Comparison of ENCODE assay signal across 17 mouse cellular contexts in genomic region chr12:5187773-5188333, GRCm38 (mm10).
DNase-seq lines count a peak whose midpoint lies in the region; ATAC-seq and TF ChIP-seq lines count a peak whose summit lies in the region.
"Had no signal": no experiment of that assay in that cellular context is flagged by ENCODE, and none has a peak within 500 bp of the region (broad histone marks: within the 10 kb centered on the region; RNA-seq: fewer than 3 reads in every experiment).

No protein-coding gene starts in this region.

- peak overlapping the region; percentile 39; the same call in 1 of the 2 replicates for H3K27ac ChIP-seq in hindbrain, embryonic 16.5 days (ENCODE audit: low read depth, low read length)
- H3K27ac ChIP-seq in hindbrain, embryonic 13.5 days, result no peak overlapping the region
- peak overlapping the region; percentile 69 for H3K27ac ChIP-seq in brown adipose tissue, adult 24 weeks (replicated peaks; ENCODE audit: low read depth, low read length)
- peak overlapping the region; percentile 86 for H3K27ac ChIP-seq in heart, embryonic 13.5 days (replicated peaks)
- H3K27ac ChIP-seq in intestine, postnatal 0 days (ENCODE audit: low read depth, low read length), result no peak overlapping the region
- H3K27ac ChIP-seq: forebrain, embryonic 13.5 days; kidney, postnatal 0 days; liver, embryonic 15.5 days had no signal

- 85% methylated on average over 2 of the region's 2 CpGs for WGBS in hindbrain, embryonic 16.5 days
- WGBS in hindbrain, embryonic 13.5 days, result 83% methylated on average over 2 of the region's 2 CpGs
- WGBS in heart, embryonic 13.5 days, result 49% methylated on average over 2 of the region's 2 CpGs
- WGBS in intestine, postnatal 0 days, result 82% methylated on average over 2 of the region's 2 CpGs

- TF ChIP-seq CTCF in intestine, postnatal 0 days (IDR thresholded peaks at IDR 0.05; ENCODE audit: low read depth), result no peak

- H3K9me3 ChIP-seq in hindbrain, embryonic 16.5 days (ENCODE audit: control insufficient read depth, low read length), result no peaks in the 10 kb centered on the region
- H3K9me3 ChIP-seq in hindbrain, embryonic 13.5 days, result no peaks in the 10 kb centered on the region
- H3K9me3 ChIP-seq in heart, embryonic 13.5 days, result no peaks in the 10 kb centered on the region
- H3K9me3 ChIP-seq in intestine, postnatal 0 days (ENCODE audit: control insufficient read depth), result no peaks in the 10 kb centered on the region
- H3K9me3 ChIP-seq: forebrain, embryonic 13.5 days; liver, embryonic 15.5 days; neural tube, embryonic 15.5 days had no signal

- H3K9ac ChIP-seq in hindbrain, embryonic 16.5 days (ENCODE audit: low read depth, low read length), result no peak overlapping the region
- H3K9ac ChIP-seq in hindbrain, embryonic 13.5 days, result no peak overlapping the region
- H3K9ac ChIP-seq in heart, embryonic 13.5 days, result peak overlapping the region; percentile 33; the same call in 1 of the 2 replicates
- H3K9ac ChIP-seq in intestine, postnatal 0 days (ENCODE audit: low read depth, low read length), result no peak overlapping the region
- H3K9ac ChIP-seq: forebrain, embryonic 13.5 days; liver, embryonic 15.5 days; neural tube, embryonic 15.5 days had no signal

- ATAC-seq in hindbrain, embryonic 16.5 days, result no peak
- no peak for ATAC-seq in hindbrain, embryonic 13.5 days (ENCODE audit: low FRiP score)
- ATAC-seq in heart, embryonic 13.5 days (ENCODE audit: extremely low read depth, insufficient number of reproducible peaks, low FRiP score, low TSS enrichment), result no peak
- ATAC-seq in intestine, postnatal 0 days, result no peak
- ATAC-seq: forebrain, embryonic 13.5 days had no signal

- no peak overlapping the region for H3K4me3 ChIP-seq in hindbrain, embryonic 16.5 days (ENCODE audit: low read length)
- H3K4me3 ChIP-seq in hindbrain, embryonic 13.5 days, result no peak overlapping the region
- H3K4me3 ChIP-seq in brown adipose tissue, adult 24 weeks (ENCODE audit: insufficient read depth, low read depth, low read length), result no peak overlapping the region
- no peak overlapping the region for H3K4me3 ChIP-seq in heart, embryonic 13.5 days
- no peak overlapping the region for H3K4me3 ChIP-seq in intestine, postnatal 0 days (ENCODE audit: low read depth, low read length)
- H3K4me3 ChIP-seq: forebrain, embryonic 13.5 days; liver, embryonic 15.5 days; neural tube, embryonic 15.5 days had no signal

- H3K4me2 ChIP-seq in hindbrain, embryonic 16.5 days (ENCODE audit: low read length), result no peak overlapping the region
- H3K4me2 ChIP-seq in hindbrain, embryonic 13.5 days, result no peak overlapping the region
- no peak overlapping the region for H3K4me2 ChIP-seq in heart, embryonic 13.5 days
- no peak overlapping the region for H3K4me2 ChIP-seq in intestine, postnatal 0 days (replicated peaks; ENCODE audit: low read depth)
- H3K4me2 ChIP-seq: forebrain, embryonic 13.5 days; liver, embryonic 15.5 days; neural tube, embryonic 15.5 days had no signal

- no peaks in the 10 kb centered on the region for H3K36me3 ChIP-seq in hindbrain, embryonic 16.5 days (ENCODE audit: control insufficient read depth, insufficient read depth, low read length)
- no peaks in the 10 kb centered on the region for H3K36me3 ChIP-seq in hindbrain, embryonic 13.5 days
- H3K36me3 ChIP-seq in heart, embryonic 13.5 days, result no peaks in the 10 kb centered on the region
- no peaks in the 10 kb centered on the region for H3K36me3 ChIP-seq in intestine, postnatal 0 days (ENCODE audit: control insufficient read depth, insufficient read depth)
- H3K36me3 ChIP-seq: liver, embryonic 15.5 days; neural tube, embryonic 15.5 days had no signal

- H3K4me1 ChIP-seq in hindbrain, embryonic 16.5 days (ENCODE audit: control insufficient read depth, insufficient read depth, low read depth, low read length), result peaks cover 43% of the 10 kb centered on the region
- H3K4me1 ChIP-seq in hindbrain, embryonic 13.5 days (replicated peaks), result peaks cover 67% of the 10 kb centered on the region
- H3K4me1 ChIP-seq in brown adipose tissue, adult 24 weeks (ENCODE audit: control insufficient read depth, insufficient read depth, insufficient read length, low read length), result peaks cover 13% of the 10 kb centered on the region
- peaks cover 55% of the 10 kb centered on the region for H3K4me1 ChIP-seq in heart, embryonic 13.5 days
- no peaks in the 10 kb centered on the region for H3K4me1 ChIP-seq in intestine, postnatal 0 days (replicated peaks; ENCODE audit: control insufficient read depth, insufficient read depth, low read length)
- H3K4me1 ChIP-seq: liver, embryonic 15.5 days had no signal

- peak; percentile 54 for DNase-seq in gastrocnemius, adult 18-20 months (ENCODE audit: low spot score)
- no peak for DNase-seq in gastrocnemius, postnatal 4 days (ENCODE audit: low spot score in 2 of 2)
- no peak for DNase-seq in layer of hippocampus, adult 11-12 months (ENCODE audit: low spot score)
- DNase-seq: cerebellum, adult 11-12 months; left cerebral cortex, postnatal 4 days; lung, postnatal 10 days; right cerebral cortex, postnatal 4 days; thymus, adult 2 months had no signal

- no peaks in the 10 kb centered on the region for H3K27me3 ChIP-seq in hindbrain, embryonic 16.5 days (replicated peaks; ENCODE audit: control insufficient read depth, insufficient read depth, low read length)
- H3K27me3 ChIP-seq in hindbrain, embryonic 13.5 days, result no peaks in the 10 kb centered on the region
- no peaks in the 10 kb centered on the region for H3K27me3 ChIP-seq in heart, embryonic 13.5 days (replicated peaks)
- H3K27me3 ChIP-seq in intestine, postnatal 0 days (replicated peaks; ENCODE audit: control insufficient read depth, insufficient read depth, low read length), result no peaks in the 10 kb centered on the region
- H3K27me3 ChIP-seq: forebrain, embryonic 13.5 days; liver, embryonic 15.5 days; neural tube, embryonic 15.5 days had no signal

Comparison
In these comparisons a context has a peak if more than half of its experiments do, and no peak if none do; other contexts are left out.
1. H3K27ac ChIP-seq: peak in hindbrain, embryonic 16.5 days (single experiment), brown adipose tissue, adult 24 weeks (single experiment) and heart, embryonic 13.5 days (single experiment); none in hindbrain, embryonic 13.5 days (single experiment) and intestine, postnatal 0 days (single experiment).